Mouse (Mus musculus): Measurements from ENCODE around the gene Igsf21.
A peak's percentile ranks its signal among the peaks of the same experiment; 100 is the strongest.

The Igsf21 gene

DNA sequence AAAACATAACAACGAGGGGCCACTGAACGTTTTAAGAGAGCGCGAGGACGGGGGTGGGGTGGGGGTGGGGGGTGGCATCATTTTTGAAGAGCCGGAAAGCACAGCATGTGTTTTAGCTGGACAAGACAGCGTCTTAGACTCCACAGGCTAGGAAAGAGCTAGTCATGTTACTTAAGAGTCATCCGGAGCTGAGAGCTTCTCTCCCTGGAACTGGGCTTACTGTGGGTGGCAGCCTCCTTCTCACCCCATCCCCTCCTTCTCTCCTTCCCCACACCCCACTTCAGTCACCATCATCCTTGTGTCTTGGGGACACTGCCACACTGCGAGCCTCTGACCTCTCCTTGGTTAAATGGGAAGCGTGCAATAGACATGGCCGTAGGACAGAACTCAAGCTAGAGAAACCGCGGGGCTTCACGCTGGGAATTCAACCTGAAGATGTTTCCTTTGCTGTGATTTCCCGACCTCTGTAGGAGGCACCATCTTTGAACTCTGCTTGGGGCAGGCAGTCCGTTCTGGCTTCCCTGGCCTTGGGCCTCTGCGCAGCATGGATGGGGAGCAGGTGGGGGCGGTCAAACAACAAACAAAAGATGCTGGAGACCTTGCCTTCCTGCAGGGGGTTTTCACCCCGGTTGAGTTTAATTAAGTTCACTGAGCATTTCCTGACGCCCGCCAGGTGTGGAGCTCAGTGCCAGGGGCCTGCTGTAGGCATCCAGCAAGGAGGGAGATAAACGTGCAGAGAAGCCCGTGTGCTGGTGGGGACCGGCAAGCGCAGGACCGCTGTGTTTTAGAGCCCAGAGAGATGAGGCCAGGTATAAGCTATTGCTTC, 207.8 kb downstream of the Igsf21 start:
- DNase-seq = no peak

DNA sequence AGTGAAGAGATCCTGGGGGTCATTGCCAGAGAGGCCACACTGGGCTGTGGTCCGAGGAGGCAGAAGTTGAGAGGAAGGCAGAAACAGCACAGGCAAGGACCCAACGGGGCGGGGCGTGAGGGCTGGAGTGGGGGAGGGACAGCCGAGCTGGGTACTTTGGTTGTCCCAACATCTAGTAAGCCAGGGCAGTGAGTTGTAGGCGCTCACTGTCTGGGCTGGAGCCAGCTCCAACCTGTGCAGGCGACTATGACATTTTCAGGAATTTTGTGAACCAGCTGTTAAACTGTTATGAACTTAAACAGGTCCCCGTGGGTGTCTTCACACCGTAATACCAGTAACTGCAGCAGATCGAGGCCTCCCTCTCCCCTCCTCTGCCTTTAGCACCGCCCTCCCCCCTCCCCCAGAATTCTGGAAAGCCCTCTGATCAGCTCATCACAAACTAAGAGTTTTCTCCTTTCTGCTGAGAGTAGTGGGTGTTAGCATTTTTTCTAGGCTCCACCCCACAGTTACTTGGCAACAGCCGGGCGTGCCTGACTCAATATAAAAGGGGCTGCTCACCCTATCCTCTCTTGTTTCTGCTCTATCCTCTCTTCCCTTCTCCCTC, 208.7 kb downstream of the Igsf21 start:
- DNase-seq = no peak

GRCm38 (mm10) chr4:140035232-140035631, 211.4 kb downstream of the Igsf21 start:
- no peak for DNase-seq

- peak; percentile 62 for DNase-seq
These were observed 213.2 kb downstream of the Igsf21 start for GRCm38 (mm10) chr4:140033394-140033793.

- DNase-seq = peak; percentile 49
These were observed 216.2 kb downstream of the Igsf21 start for GRCm38 (mm10) chr4:140030415-140030814.

GRCm38 (mm10) chr4:140030040-140030386, 216.6 kb downstream of the Igsf21 start:
- DNase-seq = no peak

DNA sequence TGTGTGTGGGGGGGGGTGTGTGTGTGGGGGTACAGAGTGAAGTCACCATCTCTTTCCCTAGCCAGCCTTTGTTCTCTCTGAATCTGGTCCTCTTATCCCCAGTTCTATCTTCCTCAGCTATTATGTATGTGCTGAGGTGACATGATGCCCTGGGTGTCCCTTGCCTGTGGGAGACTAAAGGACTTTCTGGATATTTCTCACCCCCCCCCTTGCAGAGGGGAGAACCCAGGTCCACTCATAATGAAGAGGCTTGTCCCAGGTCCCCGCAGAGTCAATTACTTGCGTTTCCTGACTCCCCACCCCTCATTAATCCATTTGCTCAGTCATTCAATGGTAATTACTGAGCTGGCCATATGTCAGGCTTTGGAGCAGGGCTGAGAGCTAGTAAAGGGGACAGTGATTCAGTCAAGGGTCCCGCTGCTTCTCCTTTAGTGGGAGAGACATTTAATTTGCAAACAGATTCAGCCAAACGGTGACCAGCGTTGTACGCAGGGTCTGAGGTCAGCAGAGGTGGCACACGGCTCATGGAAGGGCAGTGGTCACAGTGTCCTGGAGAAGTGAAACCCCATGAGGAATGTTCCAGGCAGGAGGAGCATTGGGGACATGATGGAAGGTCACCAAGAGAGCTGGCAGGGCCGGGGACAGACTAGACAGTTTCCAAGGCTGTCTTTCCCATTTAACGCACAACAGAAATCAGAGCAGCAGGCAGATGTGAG, 217.1 kb downstream of the Igsf21 start:
- DNase-seq = no peak

DNA sequence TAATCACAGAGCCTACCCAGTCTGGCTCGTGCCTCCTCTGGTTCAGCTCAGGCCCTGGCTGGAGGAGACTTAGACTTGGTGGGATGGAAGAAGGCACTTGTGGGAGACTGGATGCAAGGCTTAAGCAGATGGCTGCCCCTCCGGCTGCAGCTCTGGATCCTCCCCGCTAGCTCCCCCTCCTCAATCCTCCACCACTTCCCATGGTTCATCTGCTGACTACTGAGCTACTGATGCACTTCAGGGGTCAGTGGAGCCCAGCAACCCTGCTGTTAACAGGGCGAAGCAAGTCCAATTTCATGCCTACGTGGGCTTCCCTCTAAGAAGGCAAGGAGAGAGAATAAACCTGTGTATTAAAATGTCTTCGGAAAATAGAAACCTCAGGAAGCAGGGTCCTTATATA, 222.8 kb downstream of the Igsf21 start:
- no peak for DNase-seq

- DNase-seq = no peak
These were observed 230.7 kb downstream of the Igsf21 start for GRCm38 (mm10) chr4:140015916-140016315.

- DNase-seq = no peak
These were observed 235.7 kb downstream of the Igsf21 start for GRCm38 (mm10) chr4:140010728-140011470.

DNA sequence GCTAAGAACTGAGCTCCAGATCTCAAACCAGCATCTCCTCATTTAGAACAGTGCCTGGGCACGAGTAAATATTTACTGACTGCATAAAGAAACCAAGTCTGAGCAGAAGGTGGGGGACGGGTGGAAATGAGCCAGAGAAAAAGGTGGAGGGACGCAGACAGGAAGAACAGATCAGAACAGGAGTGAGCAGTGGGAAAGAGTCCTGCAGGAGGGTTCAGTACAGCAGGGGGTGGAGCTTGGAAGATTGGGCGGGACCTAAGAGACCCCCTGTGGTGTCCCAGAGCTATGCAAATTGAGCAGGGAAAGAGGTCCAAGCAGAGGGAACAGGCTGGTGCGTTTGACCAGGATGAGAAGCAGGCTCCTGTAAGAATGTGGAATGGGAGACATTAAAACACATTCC, 241.7 kb downstream of the Igsf21 start:
- DNase-seq = no peak

DNA sequence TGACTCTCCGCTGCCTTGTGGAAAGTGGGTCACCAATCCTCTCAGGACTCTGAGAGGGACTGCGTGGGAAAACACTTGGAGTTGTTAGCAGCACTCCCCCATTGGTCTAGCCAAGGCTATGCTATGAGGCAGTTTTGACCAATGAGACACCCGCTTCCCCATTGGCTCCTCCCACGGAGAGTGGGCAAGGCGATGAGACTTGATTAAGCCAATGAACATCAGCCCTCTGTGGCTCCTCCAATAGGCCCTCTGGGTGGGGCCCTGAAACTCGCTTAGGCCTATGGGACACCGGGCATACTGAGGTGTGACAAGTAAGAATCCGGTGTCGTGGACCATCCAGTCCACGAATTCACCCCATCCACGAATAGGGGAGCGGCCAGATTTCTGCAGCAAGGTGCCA, 242.4 kb downstream of the Igsf21 start:
- no peak for DNase-seq

DNA sequence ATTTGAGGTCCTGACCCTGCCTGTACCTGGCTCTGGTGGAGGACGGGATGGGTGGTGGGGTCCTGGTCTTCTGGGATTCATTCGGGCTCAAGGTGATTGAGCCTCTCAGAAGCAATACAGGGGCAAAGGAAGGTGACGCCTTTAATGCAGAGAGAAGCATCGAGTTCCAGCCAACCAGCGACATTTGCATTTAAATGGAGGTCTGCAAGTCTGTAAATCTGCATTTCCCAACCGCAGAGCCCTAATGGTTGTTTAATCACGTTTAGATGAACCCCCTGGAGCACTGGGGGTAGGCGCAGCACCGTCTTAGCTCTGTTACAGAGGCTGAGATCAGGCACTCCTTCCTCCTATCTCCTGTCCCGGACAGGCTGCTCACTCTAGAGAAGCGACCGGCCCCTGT, 244.5 kb downstream of the Igsf21 start:
- DNase-seq = no peak

DNA sequence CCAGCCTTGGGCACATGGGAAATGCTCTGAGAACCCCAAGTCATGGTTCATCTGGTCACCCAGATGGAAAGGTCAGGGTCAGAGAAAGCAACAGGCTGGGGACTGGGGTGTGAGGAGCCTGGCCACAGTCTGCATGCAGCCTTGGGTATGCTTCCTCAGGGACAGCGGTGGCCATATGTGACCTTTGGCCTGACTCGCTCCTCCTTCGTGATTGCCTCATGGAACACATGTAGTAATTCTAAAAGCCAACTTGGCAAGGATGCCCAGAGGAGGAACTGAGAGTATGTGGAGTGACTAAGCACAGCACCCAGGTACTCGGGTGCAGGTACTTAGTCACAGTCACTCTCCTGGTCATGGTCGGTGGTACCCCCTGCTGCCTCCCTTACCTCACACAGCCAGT, 245.7 kb downstream of the Igsf21 start:
- no peak for DNase-seq

- DNase-seq = no peak
These were observed 247.6 kb downstream of the Igsf21 start for GRCm38 (mm10) chr4:139999033-139999432.

DNA sequence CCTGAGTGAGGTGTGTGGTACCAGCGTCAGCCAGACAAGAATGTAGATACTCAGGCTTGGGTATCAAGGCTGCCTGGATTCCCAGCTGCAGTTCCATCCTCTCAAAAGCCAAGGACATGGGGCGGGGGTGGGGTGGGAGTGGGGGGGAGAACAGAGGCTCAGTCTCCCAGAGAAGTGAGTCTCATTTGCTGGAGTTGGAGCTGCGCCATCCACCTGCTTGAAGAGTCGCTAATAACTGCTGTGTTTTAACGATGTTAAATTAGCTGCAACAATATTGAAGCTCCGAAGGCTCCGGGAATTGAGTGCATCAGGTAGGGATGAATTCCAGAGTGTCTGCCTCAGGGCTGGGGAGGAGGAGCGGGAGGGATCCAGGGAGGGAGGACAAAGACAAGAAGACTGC, 250.9 kb downstream of the Igsf21 start:
- DNase-seq = no peak

GRCm38 (mm10) chr4:139993111-139993755, 253.4 kb downstream of the Igsf21 start:
- no peak for DNase-seq

GRCm38 (mm10) chr4:139986913-139987312, 259.7 kb downstream of the Igsf21 start:
- no peak for DNase-seq

DNA sequence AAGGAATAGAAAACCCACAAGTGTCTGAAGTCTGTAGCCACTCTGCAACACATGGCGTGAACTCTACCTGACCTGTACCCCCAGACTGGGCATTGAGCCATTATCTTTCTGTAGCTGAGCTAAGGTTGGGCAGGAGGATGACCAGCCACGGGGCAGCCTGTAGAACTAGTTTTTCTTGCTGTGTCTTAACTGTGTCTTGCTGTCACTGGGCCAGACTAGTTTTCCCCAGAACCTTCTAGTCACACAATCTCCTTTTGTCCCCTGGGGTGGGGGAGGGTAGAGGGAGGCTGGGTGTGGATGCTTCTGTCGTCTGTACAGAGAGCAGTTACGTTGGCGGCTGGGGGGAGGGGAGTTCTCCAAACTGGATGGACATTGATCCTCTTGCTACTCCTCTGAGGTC, 267.9 kb downstream of the Igsf21 start:
- DNase-seq = no peak

- DNase-seq = no peak
These were observed 269.2 kb downstream of the Igsf21 start for GRCm38 (mm10) chr4:139977308-139977781.

Measured in thymus, postnatal 4 days (tissue).